Mouse (Mus musculus) E14TG2a.4 (cell line): Measurements from ENCODE around the gene C1rl.

ENCODE experiments used
- CTCF ChIP-seq: conservative IDR thresholded peaks from 2 replicates; pipeline ENCODE4 v1.5.1; 2014; ENCODE audit warnings: low read length
- NANOG ChIP-seq: IDR thresholded peaks from 2 replicates; pipeline ENCODE4 v1.6.1; 2014; ENCODE audit warnings: borderline replicate concordance, low read length, mixed read lengths
- POU5F1 ChIP-seq: IDR thresholded peaks from 2 replicates; pipeline ENCODE4 v1.6.1; 2014; ENCODE audit warnings: low read length, borderline replicate concordance

- TF ChIP-seq CTCF: no peak
- no peak for TF ChIP-seq POU5F1
- TF ChIP-seq NANOG: no peak
These were observed 49.6 kb upstream of the C1rl start for GRCm38 (mm10) chr6:124443338-124443737.
